Mouse (Mus musculus) spleen, adult 2 months (tissue): ENCODE data around the gene Shank2. TPM values are rescaled to one million over a fixed set of nuclear protein-coding genes. Genes with fewer than 3 reads are reported as not detected.

Experiments used
- DNase-seq, 2 experiments: peaks; one replicate each; pipeline versions ENCODE4 v3.0.0 to v3.0.0-alpha.2; 2012 to 2021; ENCODE audit warnings: low spot score in 2 of 2, low read depth in 1 of 2
- H3K27ac ChIP-seq: fragments of 200-500 bp; 2 replicates; pipeline ENCODE4 v1.5.1; 2012; ENCODE audit warnings: low read length, inconsistent platforms; ENCODE audit not compliant: insufficient read depth
- H3K27me3 ChIP-seq: fragments of 200-500 bp; 2 replicates; pipeline ENCODE4 v1.6.1; 2012; ENCODE audit warnings: mild to moderate bottlenecking, moderate library complexity, low read length, inconsistent platforms; ENCODE audit not compliant: control insufficient read depth, insufficient read depth
- H3K36me3 ChIP-seq: fragments of 200-500 bp; 2 replicates; pipeline ENCODE4 v1.6.1; 2012; ENCODE audit warnings: mild to moderate bottlenecking, low read length, inconsistent platforms; ENCODE audit not compliant: control insufficient read depth, insufficient read depth
- H3K4me1 ChIP-seq: fragments of 200-500 bp; 2 replicates; pipeline ENCODE4 v1.6.1; 2011; ENCODE audit warnings: inconsistent platforms; ENCODE audit not compliant: control insufficient read depth, insufficient read depth, insufficient read length
- H3K4me3 ChIP-seq: fragments of 200-500 bp; 2 replicates; pipeline ENCODE4 v1.5.1; 2011; ENCODE audit warnings: mild to moderate bottlenecking, inconsistent platforms; ENCODE audit not compliant: insufficient read depth, insufficient read length; ENCODE audit errors: extremely low read depth
- CTCF ChIP-seq: fragments of 200-500 bp; IDR thresholded peaks from 2 replicates; pipeline ENCODE4 v1.5.1; 2011; ENCODE audit warnings: mild to moderate bottlenecking, inconsistent platforms; ENCODE audit not compliant: insufficient read depth, insufficient read length, insufficient replicate concordance; ENCODE audit errors: extremely low read depth
- POLR2A ChIP-seq: fragments of 200-500 bp; IDR thresholded peaks from 2 replicates; pipeline ENCODE4 v1.6.1; 2011; ENCODE audit warnings: low read depth, low read length, inconsistent platforms
- whole genome bisulfite sequencing: fragments of 180-500 bp; shearing (Covaris S2); methylation state at CpG from one replicate; pipeline ENCODE4 v1.1.7; 2018; 5-methylcytosine and 5-hydroxymethylcytosine counted together
- polyA plus RNA-seq: library from polyadenylated mRNA; depleted of rRNA; stranded (reverse); fragments of >200 nt; gene quantifications from 2 replicates; pipeline ENCODE4 v1.2.3, GENCODE M21; 2012; rRNA removed

Shank2 gene
- polyA plus RNA-seq: 0.13 and 0.14 TPM in 2 replicates

DNA sequence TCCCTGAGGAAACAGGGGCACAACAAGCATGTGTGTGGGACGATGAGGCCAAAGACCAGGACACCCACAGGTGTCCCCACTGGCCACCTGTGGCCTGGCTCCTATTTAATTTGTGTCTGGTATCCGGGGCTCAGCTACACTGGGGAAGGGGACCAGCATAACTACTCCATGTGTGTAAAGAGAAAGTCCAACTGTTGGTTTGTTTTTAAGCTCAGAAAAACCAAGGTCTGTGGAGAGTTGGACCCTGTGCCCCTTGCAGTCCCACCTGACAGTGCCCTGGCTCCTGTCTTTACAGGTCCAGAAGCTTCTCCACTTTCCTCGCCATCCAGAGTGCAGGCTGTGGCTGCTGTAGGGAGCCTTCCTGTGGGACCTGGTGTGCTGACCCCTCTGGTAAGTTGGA is at the start of gene Shank2:
TSS of gene Shank2 (plus strand) at position 301 of the 400 bp plus-strand sequence.
- H3K4me1 ChIP-seq: no peaks in the 10 kb centered on the region
- no peaks in the 10 kb centered on the region for H3K27me3 ChIP-seq
- no peak within 1 kb of the TSS for H3K4me3 ChIP-seq

DNA sequence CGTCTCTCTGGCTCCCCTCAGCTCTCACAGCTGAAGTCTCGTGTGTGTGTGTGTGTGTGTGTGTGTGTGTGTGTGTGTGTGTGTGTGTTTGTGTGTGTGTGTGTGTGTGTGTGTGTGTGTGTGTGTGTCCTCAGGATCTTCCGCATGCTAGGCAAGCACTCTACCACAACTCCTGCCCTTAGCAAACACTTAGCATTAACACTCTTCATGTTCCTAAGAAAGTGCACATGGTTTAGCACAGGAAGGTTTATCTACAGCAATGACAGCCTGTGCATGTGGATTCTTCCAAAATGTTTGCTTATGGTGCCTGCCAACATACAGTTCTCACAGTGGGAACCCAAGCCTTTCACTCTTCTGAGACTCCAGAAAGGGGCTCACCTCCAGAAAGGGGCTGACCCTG is 49.6 kb upstream of the Shank2 start:
- no peaks in the 10 kb centered on the region for H3K27me3 ChIP-seq
- no peak overlapping the region for H3K4me3 ChIP-seq
- no peak for TF ChIP-seq POLR2A
- TF ChIP-seq CTCF: no peak
- no peaks in the 10 kb centered on the region for H3K4me1 ChIP-seq
- H3K36me3 ChIP-seq: no peaks in the 10 kb centered on the region
- DNase-seq: no peak
- no peak overlapping the region for H3K27ac ChIP-seq
- whole genome bisulfite sequencing: 76% methylated on average over 3 of the region's 3 CpGs

More for the DNA sequence above, at the start of gene Shank2:
- H3K36me3 ChIP-seq: no peaks in the 10 kb centered on the region
- DNase-seq: no peak
- TF ChIP-seq CTCF (no peak), POLR2A (no peak)
- H3K27ac ChIP-seq: no peak within 1 kb of the TSS
- WGBS: 84% methylated on average over 3 of the region's 3 CpGs

- WGBS: 81% methylated on average over 6 of the region's 6 CpGs
- Histone ChIP-seq H3K4me1 (no peaks in the 10 kb centered on the region), H3K4me3 (no peak overlapping the region), H3K27ac (no peak overlapping the region), H3K36me3 (no peaks in the 10 kb centered on the region), H3K27me3 (no peaks in the 10 kb centered on the region)
- no peak for DNase-seq
- no peak for TF ChIP-seq POLR2A
Measured at GRCm38 (mm10) chr7:143956575-143957295, 45.0 kb upstream of the Shank2 start.

DNA sequence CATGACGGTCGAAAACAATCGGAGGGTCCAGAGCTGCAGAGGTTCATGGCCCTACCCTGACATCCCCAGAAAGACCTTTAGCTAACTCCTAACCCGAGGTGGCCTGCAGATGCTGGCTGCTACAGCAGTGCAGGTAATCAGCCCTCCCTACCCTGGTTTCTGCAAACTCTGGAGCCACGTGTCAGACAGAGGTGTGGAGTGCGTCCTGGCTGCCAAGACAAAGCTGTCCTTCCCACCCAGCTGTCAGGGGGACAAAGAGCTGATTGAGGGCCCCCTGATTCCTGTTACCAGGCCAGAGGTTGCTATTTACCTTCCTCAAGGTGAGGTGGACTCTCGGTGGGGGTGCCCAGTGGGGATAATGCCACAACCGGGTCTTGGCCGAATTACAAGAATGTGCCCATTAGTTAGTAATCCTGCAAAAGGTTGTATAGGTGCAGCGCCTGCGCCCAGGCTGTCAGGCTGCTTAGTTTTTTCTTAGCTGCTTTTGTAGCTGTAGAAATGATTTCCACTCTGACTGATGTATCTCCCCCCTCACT is 43.6 kb upstream of the Shank2 start:
- Histone ChIP-seq H3K27ac (no peak overlapping the region), H3K4me1 (no peaks in the 10 kb centered on the region), H3K4me3 (no peak overlapping the region), H3K27me3 (no peaks in the 10 kb centered on the region), H3K36me3 (no peaks in the 10 kb centered on the region)
- TF ChIP-seq CTCF (no peak), POLR2A (no peak)
- no peak for DNase-seq
- WGBS: 71% methylated on average over 11 of the region's 11 CpGs

GRCm38 (mm10) chr7:143963813-143964212 is 37.9 kb upstream of the Shank2 start:
- H3K27ac ChIP-seq: no peak overlapping the region
- no peaks in the 10 kb centered on the region for H3K4me1 ChIP-seq
- TF ChIP-seq CTCF: no peak
- no peak for TF ChIP-seq POLR2A
- no peak for DNase-seq
- no peak overlapping the region for H3K4me3 ChIP-seq
- WGBS: 86% methylated on average over 5 of the region's 5 CpGs
- H3K27me3 ChIP-seq: no peaks in the 10 kb centered on the region
- no peaks in the 10 kb centered on the region for H3K36me3 ChIP-seq

DNA sequence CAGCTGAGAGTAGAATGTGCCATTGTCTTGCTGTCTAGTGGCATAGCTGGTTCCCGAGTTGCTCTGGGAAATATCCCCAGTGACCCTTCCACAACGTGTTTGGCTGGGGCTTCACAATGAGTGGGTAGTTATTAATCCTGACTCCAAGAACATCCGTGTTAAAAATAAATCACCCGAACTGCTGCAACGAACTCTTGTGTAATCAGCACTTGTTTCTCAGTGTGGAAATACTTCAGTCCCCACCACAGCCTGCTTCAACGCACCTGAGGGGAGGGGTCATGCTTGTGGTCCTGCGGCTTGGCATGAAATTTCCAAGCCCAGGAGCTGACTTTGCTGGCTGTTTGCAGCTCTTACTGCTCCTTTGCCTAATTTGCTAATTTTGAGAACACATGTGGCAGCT is 35.1 kb upstream of the Shank2 start:
- no peaks in the 10 kb centered on the region for H3K36me3 ChIP-seq
- H3K27me3 ChIP-seq: no peaks in the 10 kb centered on the region
- H3K27ac ChIP-seq: no peak overlapping the region
- DNase-seq: no peak
- no peak overlapping the region for H3K4me3 ChIP-seq
- no peaks in the 10 kb centered on the region for H3K4me1 ChIP-seq
- 83% methylated on average over 7 of the region's 7 CpGs for WGBS
- TF ChIP-seq CTCF (no peak), POLR2A (no peak)

GRCm38 (mm10) chr7:143977491-143977830 is 24.3 kb upstream of the Shank2 start:
- no peaks in the 10 kb centered on the region for H3K36me3 ChIP-seq
- H3K4me1 ChIP-seq: peaks cover 2% of the 10 kb centered on the region; the same call in 1 of the 2 replicates
- no peak for TF ChIP-seq CTCF
- no peak for TF ChIP-seq POLR2A
- DNase-seq: no peak
- 22% methylated on average over 5 of the region's 5 CpGs for WGBS
- peaks cover 8% of the 10 kb centered on the region for H3K27me3 ChIP-seq
- no peak overlapping the region for H3K4me3 ChIP-seq
- no peak overlapping the region for H3K27ac ChIP-seq
